Mouse (Mus musculus) kidney, adult 2 months (tissue): ENCODE results near the gene Btbd2. TPM values are rescaled to one million over a fixed set of nuclear protein-coding genes. Genes with fewer than 3 reads are reported as not detected.

ENCODE experiments used
- DNase-seq: peaks from one replicate; pipeline ENCODE4 v3.0.0; 2021
- H3K27ac ChIP-seq: fragments of 200-500 bp; 2 replicates; pipeline ENCODE4 v1.5.1; 2012; ENCODE audit warnings: low read depth, low read length, control low read depth, inconsistent platforms; ENCODE audit not compliant: insufficient read depth
- H3K27me3 ChIP-seq: fragments of 200-500 bp; replicated peaks from 2 replicates; pipeline ENCODE4 v1.6.1; 2012; ENCODE audit warnings: mild to moderate bottlenecking, moderate library complexity, low read length, inconsistent platforms; ENCODE audit not compliant: control insufficient read depth, insufficient read depth
- H3K36me3 ChIP-seq: fragments of 200-500 bp; 2 replicates; pipeline ENCODE4 v1.6.1; 2012; ENCODE audit warnings: mild to moderate bottlenecking, moderate library complexity, low read length, inconsistent platforms; ENCODE audit not compliant: control insufficient read depth, insufficient read depth
- H3K4me1 ChIP-seq: fragments of 200-500 bp; 2 replicates; pipeline ENCODE4 v1.6.1; 2011; ENCODE audit warnings: low read length; ENCODE audit not compliant: control insufficient read depth, insufficient read depth
- H3K4me3 ChIP-seq: fragments of 200-500 bp; 2 replicates; pipeline ENCODE4 v1.5.1; 2011; ENCODE audit warnings: mild to moderate bottlenecking, low read depth, low read length, control low read depth; ENCODE audit not compliant: insufficient read depth
- CTCF ChIP-seq: fragments of 200-500 bp; conservative IDR thresholded peaks from 2 replicates; pipeline ENCODE4 v1.5.1; 2011; ENCODE audit warnings: low read depth, mild to moderate bottlenecking, control low read depth, low read length, moderate library complexity, mixed read lengths; ENCODE audit not compliant: insufficient read depth, insufficient read length
- POLR2A ChIP-seq: fragments of 200-500 bp; IDR thresholded peaks from one replicate; pipeline ENCODE4 v1.6.1; 2011; ENCODE audit warnings: low read depth, low read length, control low read depth
- WGBS: fragments of 180-500 bp; shearing (Covaris S2); methylation state at CpG from one replicate; pipeline ENCODE4 v1.1.7; 2018; 5-methylcytosine and 5-hydroxymethylcytosine counted together
- polyA plus RNA-seq: library from polyadenylated mRNA; depleted of rRNA; stranded (reverse); fragments of >200 nt; gene quantifications from 2 replicates; pipeline ENCODE4 v1.2.3, GENCODE M21; 2012

The Btbd2 gene
- polyA plus RNA-seq, 1 experiment, result 77.7 TPM

DNA sequence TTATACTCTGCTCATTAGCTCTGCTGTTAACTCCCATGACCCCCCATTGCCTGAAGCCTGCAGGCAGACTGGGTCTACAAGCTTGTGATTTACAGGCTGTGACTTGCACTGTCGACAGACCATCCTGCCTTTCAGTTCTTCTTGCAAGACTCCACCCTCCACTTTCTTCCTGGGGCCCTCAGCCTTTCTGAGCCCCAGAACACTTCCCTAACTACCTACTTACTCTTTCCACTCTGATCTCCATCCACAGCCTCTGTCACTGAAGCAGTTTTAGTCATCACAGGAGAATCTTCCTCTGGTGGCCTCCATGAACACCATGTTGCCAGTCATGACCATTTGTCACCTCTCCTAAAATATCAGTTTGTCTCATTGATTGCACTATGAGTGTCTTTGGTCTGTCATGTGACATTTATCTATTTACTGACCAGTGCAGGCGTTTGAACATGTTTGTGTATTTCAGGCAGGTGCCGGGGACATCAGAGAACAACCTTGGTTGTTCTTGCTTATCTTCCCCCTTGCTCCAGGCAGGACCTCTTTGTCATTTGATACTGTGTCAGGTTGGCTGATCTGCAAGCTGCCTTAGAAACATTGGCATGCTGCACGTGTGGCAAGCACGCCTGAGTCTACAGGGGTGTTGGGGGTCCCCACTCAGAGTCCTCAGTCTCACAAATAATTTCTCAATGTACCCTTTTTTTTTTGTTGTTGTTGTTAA, 6.8 kb upstream of the Btbd2 start:
- peaks cover 53% of the 10 kb centered on the region for H3K4me1 ChIP-seq
- no peak for DNase-seq

DNA sequence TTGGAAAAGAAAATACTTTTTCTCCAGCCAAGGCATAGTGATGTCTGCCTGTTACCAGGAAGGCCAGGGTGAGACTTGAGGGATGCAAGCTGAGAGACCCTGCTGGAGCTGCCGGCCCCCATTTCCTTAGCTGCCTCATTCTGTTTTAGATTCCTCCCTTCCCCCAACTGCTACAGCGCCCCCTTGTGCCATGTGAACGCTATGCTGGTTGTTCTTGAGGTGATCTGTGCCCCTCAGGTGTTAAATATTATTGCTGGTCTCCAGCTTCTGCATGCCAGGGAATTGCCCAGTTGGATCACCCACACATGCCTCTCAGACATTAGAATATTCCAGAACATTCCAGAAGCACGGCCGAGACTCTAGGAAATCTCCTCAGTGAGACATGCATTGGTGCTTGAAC, 4.3 kb upstream of the Btbd2 start:
- no peak overlapping the region for H3K4me3 ChIP-seq
- H3K27me3 ChIP-seq, result no peaks in the 10 kb centered on the region
- DNase-seq, result peak; percentile 76
- peak overlapping the region; percentile 58; the same call in 1 of the 2 replicates for H3K27ac ChIP-seq
- peaks cover 49% of the 10 kb centered on the region for H3K4me1 ChIP-seq
- H3K36me3 ChIP-seq, result no peaks in the 10 kb centered on the region
- TF ChIP-seq CTCF (peak; percentile 73), POLR2A (no peak)
- WGBS, result 17% methylated on average over 5 of the region's 5 CpGs

More for the DNA sequence above, 6.8 kb upstream of the Btbd2 start:
- peak overlapping the region; percentile 97 for H3K27ac ChIP-seq
- H3K4me3 ChIP-seq, result no peak overlapping the region
- peaks cover 9% of the 10 kb centered on the region for H3K36me3 ChIP-seq
- no peaks in the 10 kb centered on the region for H3K27me3 ChIP-seq
- TF ChIP-seq POLR2A, result no peak
- no peak for TF ChIP-seq CTCF
- 42% methylated on average over 5 of the region's 5 CpGs for WGBS

DNA sequence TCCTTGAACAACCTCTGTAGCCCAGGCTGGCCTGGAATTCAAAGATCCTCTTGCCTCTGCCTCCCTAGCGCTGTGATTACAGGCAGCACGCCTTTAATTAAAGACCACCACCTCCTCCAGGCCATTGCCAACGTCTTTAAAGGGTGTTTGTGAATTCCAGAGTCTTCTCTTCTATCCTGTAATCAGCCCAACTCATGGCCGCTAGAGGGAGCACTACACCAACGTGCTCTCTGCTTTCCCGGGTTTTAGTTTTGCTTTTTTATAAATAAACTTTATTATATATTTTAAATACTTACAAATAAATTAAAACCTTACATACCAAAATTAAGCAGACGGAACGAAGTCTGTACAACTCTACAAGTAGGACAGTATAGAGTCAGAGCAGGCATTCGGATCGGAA, 2.3 kb upstream of the Btbd2 start:
- 5% methylated on average over 10 of the region's 10 CpGs for WGBS
- H3K4me3 ChIP-seq, result no peak overlapping the region

DNA sequence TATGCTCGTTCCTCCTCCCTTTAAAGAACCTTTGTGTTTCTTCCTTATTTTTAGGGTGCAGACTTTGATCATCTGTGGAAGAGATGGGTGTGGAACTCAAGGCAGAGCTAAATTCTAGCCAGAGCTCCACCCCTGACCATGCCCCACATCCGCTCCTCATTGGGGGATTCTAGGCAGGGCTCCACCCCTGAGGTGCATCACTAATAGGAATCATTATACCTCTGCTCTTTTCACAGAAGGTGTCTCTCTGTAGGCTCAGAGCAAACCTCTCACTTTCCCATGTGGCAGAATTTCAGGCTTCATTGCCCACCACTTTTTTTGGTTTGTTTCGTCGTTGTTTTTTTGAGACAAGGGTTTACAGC, 2.0 kb upstream of the Btbd2 start:
- H3K4me3 ChIP-seq, result no peak overlapping the region
- peak overlapping the region; percentile 72 for H3K27ac ChIP-seq
- no peaks in the 10 kb centered on the region for H3K27me3 ChIP-seq
- TF ChIP-seq CTCF (no peak), POLR2A (no peak)
- H3K36me3 ChIP-seq, result no peaks in the 10 kb centered on the region
- DNase-seq, result peak; percentile 63
- H3K4me1 ChIP-seq, result peaks cover 45% of the 10 kb centered on the region
- WGBS, result 29% methylated on average over 4 of the region's 4 CpGs

More for the DNA sequence above, 2.3 kb upstream of the Btbd2 start:
- Histone ChIP-seq H3K36me3 (no peaks in the 10 kb centered on the region), H3K27ac (peak overlapping the region; percentile 72), H3K4me1 (peaks cover 47% of the 10 kb centered on the region), H3K27me3 (no peaks in the 10 kb centered on the region)
- peak; percentile 83 for DNase-seq
- TF ChIP-seq POLR2A (no peak), CTCF (peak; percentile 72)

DNA sequence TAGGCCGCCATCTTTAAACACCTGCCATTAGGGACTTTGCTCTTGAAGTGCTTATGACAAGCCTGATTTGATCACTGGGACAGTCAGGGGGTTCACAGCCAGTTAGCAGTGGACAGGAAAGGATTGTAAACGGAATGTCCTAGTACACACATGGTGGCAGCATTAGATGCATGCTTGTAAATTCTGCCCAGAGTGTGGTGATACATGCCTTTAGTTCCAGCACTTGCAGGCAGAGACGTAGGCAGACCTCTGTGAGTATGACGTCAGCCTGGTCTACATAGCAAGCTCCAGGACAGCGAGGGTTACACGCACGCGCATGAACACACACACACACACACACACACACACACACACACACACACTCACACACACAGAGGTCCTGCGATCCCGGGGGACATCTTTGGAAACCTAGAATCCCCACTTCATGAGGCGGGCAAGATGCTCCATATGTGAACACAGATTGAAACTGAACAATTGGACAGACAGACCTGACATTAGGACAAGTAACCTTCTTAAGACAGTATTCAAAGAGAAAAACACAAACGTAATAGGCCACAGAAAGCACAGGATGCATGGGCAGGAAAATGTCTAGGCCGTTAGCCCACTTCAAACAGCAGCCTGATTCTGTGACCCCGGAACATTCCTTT, 1.4 kb upstream of the Btbd2 start:
- Histone ChIP-seq H3K36me3 (no peaks in the 10 kb centered on the region), H3K27ac (no peak overlapping the region), H3K27me3 (no peaks in the 10 kb centered on the region), H3K4me3 (no peak overlapping the region), H3K4me1 (peaks cover 41% of the 10 kb centered on the region)
- no peak for DNase-seq
- WGBS, result 72% methylated on average over 14 of the region's 14 CpGs
- no peak for TF ChIP-seq CTCF
- no peak for TF ChIP-seq POLR2A

DNA sequence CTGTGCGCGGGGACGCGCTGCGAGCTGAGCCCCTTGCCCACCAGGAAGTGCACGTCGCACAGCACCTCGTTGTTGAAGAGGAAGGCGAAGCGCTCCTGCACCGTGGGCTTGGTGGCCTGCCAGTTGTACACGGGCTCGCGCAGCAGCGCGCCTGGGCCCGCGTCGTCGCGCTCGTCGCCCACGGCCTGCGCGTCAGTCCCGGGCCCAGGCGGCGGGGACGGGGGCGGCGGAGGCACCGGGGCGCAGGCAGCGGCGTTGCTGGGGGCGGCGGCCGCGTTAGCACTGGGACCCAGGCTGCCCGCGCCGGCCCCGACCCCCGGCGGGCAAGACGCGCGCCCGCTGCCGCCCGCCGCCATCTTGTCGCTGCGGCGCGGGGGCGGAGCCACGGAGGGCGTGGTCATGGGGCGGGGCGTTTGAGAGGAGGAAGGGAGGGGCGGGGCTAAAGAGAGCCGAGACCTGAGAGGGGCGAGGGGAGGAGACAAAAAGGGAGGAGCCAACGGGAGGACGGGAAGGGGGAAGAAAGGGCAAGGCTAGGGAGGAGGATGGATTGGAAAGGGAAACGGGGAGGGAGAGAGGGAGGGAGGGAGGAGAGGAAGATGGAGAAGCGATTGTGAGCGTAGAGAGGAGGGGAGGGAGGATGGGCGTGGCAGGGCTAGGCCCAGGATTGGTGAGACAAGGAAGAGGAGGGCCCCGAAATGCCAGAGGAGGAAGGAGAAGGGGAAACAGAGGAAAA, 575 bp downstream of the Btbd2 start:
- peak; percentile 98 for DNase-seq
- TF ChIP-seq CTCF, result 0 out of 2 replicates have a peak, but pooled peaks have one; percentile 5
- TF ChIP-seq POLR2A, result no peak
- WGBS, result 1% methylated on average over 72 of the region's 72 CpGs
- H3K27ac ChIP-seq, result peak overlapping the region; percentile 97
- no peaks in the 10 kb centered on the region for H3K36me3 ChIP-seq
- H3K4me1 ChIP-seq, result peaks cover 40% of the 10 kb centered on the region
- no peaks in the 10 kb centered on the region for H3K27me3 ChIP-seq
- H3K4me3 ChIP-seq, result peak overlapping the region; percentile 88
